Mouse (Mus musculus) stomach, postnatal 0 days (tissue): ENCODE measurements around the gene Fndc1.

Experiments
- CTCF ChIP-seq: IDR thresholded peaks from 2 replicates; pipeline ENCODE4 v1.5.1; 2016; ENCODE audit warnings: antibody characterized with exemption, low read depth, mild to moderate bottlenecking, moderate library complexity
- EP300 ChIP-seq: optimal IDR thresholded peaks from 2 replicates; pipeline ENCODE3; 2016; ENCODE audit warnings: antibody characterized with exemption

DNA sequence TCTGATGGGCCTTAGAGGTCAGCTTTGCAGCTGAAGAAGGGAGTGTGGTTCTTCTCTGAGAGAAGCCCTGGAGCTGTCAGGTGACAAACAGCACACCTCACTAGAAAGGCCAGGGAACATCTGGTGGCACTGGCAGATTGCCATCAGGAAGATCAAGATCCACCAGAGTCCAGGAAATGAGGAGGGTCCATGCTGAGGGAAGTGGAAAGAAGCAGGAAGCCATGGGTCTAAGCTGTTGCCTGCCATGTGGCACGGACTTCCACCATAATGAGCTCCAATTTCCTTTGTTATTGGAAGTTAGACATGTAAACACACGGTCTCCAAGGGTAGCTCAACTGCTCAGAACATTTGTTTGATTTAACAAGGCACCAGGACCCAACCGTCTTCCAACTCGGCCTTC lies 120.0 kb downstream of the Fndc1 start:
- TF ChIP-seq CTCF (no peak), EP300 (no peak)
